Mouse (Mus musculus) lung, adult 18-20 months (tissue): ENCODE measurements around the gene Ptpro.
"Not testable (repeated sequence)": the region's sequence is repeated elsewhere in the genome, so short reads cannot be mapped to it uniquely, and the experiment has no call there.

ENCODE experiments used
- DNase-seq, 2 experiments: peaks; one replicate each; pipeline ENCODE4 v3.0.0; 2022; ENCODE audit warnings: mixed read lengths in 2 of 2

Ptpro gene

DNA sequence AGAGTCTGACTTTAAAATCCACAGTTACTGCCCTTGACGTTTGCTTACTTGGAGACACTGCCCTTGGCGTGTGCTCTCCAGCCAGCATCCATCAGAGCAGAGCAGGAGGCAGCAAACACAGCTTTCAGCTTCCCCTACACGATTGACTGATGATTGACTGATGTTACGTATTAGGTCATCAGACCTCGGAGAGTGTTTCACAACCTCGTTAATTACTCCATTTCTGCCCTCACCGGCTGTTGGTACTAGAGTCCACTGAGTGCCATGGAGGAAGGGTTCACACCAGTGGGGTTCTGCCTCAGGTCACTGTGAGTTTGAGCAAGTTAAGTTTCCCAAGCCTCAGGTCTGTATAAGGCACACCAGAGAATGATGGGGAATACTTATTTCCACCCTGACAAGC lies 143.0 kb downstream of the Ptpro start:
- no peak for DNase-seq

DNA sequence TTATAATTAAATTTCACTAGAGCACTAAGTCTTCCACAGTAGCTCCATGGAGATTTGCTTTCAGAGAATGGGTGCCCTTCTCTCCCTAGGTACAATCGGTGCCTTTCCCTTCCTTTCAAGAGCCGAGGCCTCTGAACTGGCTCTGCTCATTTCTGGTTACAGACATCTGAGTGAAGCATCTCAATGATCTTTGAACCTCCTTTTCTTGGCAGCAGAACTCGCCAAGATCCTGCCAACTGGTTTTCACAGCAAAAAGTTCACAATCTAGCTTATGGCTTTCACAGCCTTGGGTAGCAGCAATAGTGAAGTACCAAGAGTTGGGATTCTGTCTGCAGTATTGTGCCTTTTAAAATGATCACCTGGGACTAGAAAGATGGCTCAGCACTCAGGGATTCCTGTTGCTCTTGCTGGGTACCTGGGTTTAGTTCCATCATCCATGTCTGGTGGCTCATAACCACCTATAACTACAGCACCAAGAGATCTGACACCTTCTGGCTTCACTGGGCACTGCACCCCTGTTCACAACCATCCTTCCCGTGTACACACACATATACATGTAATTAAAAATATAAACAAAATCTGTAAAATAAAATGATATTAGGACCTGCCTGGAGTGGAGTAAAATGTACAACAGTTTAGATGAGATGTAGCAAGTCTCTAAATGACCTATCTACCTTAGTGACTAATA lies 144.1 kb downstream of the Ptpro start:
- no peak for DNase-seq

DNA sequence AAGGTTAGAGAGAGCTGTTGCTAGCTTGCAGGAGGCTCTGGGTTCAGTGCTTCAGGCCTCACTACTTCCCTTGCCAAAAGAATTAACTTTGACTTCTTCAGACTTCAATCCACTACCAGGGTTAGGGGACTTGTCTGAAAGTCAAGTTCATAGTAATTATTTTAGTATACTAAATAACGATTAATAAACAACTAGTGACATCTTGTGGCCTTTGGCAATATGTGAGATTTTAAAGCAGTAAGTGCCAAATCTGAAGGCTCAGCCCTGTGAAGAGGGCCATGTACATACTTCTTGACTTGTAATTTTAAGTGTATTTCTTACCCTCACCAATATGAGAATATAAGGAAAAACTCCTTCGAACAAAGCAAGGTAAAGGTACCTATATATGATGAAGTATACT lies 145.2 kb downstream of the Ptpro start:
- no peak for DNase-seq

DNA sequence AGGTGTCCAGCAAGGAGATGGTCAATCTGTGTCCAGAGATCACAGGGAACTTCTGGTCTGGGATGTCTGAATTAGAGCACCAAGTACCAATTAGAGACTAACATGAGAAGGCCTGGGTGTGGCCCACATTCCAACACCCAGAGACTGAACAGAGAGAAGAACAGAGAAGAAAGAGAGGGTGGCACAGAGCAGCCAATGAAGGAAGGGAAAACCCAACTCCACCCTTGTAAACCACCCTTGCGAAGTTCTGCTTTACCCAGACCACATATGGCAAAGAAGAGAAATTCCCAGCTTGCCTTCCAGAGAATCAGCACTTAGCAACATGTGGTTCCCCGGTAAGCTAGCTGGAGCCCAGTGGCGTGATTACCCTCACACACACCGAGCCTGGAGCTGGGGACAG lies 152.1 kb downstream of the Ptpro start:
- no peak for DNase-seq

DNA sequence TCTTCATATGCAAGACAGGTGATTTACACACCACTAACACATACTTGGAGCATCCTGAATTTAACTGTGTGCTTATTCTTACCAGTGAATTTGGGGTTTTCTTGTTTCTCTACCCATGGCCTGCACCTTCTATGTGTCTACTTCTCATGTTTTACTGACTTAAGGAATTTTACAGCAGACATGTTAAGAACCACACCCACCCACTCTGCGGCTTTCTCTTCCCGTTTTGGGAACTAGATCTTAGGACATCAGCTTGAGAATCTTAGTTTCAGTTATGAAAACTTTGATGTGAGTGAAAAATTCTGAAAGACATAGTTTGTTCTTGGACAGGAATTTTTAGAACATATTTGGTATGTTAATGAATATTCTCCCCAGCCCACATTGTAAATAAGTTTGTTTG lies 153.6 kb downstream of the Ptpro start:
- DNase-seq = peak in 1 of 2 experiments; percentile 33

GRCm38 (mm10) chr6:137410510-137410909 lies 158.4 kb downstream of the Ptpro start:
- DNase-seq = no peak

GRCm38 (mm10) chr6:137411901-137412378 lies 159.8 kb downstream of the Ptpro start:
- no peak for DNase-seq

DNA sequence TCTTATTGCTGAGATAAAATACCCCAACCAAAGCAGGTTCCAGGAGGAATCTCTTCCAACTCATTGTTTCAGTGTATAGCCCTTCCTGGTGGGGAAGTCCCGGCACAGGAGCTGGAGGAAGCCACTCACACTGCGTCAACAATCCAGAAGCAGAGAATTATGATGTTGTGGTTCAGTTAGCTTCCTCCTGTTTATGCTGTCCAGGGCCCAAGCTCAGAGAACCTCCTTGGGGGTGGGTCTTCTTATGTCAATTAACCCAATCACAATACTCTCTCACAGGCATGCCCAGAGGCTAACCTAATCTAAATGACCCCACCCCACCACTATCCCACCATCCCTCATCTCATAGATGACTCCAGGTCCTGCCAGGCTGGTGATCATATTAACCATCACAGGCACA lies 160.9 kb downstream of the Ptpro start:
- DNase-seq = no peak

- DNase-seq = peak in 1 of 2 experiments; percentile 19
Measured at GRCm38 (mm10) chr6:137414531-137415405, 162.6 kb downstream of the Ptpro start.

- no peak for DNase-seq
Measured at GRCm38 (mm10) chr6:137422777-137423176, 170.7 kb downstream of the Ptpro start.

GRCm38 (mm10) chr6:137423830-137424229 lies 171.7 kb downstream of the Ptpro start:
- no peak for DNase-seq

- no peak for DNase-seq
Measured at GRCm38 (mm10) chr6:137425500-137426432, 173.6 kb downstream of the Ptpro start.

DNA sequence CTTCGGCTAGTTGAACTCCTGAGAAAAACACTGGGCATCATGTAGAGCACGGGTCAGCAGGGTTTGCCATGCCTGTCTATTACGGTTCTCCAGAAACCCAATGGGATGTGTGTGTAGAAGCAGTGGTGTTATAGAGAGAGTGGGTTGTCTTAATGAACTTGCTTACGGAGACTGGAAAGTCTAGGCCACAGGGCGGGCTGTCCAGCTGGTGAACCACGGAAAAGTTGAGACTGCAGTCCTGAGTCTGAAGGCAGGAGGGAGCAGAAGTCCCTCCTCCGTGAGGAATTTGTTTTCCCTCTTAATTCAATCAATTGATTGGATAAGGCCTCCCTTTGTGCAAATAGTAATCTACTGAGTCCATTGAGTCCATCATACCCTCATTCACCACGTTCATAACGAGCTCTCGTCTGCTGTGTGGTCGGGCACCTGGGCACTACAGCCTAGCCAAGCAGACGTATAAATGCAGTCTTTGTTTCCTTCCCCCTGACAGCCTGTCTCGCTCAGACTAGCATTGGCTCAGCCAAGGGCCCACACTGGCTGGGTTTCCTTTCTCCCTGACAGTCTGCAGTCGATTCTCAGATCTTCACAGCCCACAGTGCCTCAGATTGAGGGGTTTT lies 181.5 kb downstream of the Ptpro start:
- DNase-seq = no peak

DNA sequence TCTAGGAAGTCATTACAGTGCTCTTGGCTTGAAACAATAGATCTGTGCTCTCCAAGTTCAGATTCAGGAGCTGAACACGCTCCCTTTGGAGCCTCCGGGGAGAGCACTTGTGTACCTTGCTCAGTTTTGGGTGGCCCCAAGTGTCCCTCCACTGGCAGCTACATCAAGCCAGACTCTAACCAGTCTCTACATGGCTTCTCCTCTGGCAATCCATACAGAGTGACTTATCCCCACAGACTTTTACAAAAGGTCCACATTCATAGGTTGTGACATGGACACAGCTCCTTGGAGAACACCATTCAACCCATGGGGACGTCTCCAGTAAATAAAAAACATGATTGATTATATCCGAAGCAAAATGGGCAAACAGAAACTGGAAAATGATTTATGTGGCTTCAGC lies 185.4 kb downstream of the Ptpro start:
- DNase-seq = no peak

DNA sequence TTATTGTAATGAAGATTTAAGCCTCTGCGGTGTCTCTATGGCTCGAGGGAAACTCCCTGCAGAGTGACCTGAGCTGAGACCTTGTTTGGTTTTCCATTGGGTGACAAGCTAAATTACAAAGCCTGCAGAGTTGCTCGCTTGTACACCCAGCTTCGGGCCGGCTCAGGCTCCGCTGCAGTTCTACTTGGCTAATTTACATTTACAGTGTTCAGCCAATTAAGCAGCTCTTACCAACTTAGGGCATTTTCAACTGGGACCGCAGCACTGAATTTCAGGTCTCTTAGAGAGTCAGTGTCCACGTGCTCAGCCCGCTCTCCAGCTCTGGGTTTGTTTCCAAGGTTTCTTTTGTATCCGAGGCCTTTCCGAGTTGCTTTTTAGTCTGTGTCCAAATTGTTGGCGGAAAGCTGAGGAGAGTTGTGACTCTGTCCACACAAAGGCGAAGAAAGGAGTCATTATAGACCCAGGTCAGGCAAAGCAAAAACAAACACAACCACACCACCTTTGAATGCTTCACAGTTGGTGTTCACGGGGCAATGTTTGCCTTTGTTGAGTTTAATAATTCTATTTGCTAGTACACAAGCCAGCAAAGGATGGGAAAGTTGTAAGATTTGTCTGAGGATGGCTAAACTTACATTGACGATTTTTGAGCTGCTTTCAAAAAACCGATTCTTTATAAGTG lies 185.9 kb downstream of the Ptpro start:
- DNase-seq = no peak

GRCm38 (mm10) chr6:137440559-137441486 lies 188.7 kb downstream of the Ptpro start:
- no peak for DNase-seq

GRCm38 (mm10) chr6:137443089-137443488 lies 191.0 kb downstream of the Ptpro start:
- no peak for DNase-seq

GRCm38 (mm10) chr6:137446116-137446515 lies 194.0 kb downstream of the Ptpro start:
- DNase-seq = not testable (repeated sequence)

GRCm38 (mm10) chr6:137455537-137456041 lies 203.5 kb downstream of the Ptpro start:
- peak; percentile 12 to 18 for DNase-seq

- no peak for DNase-seq
Measured at GRCm38 (mm10) chr6:137456064-137456463, 203.9 kb downstream of the Ptpro start.
